Mouse (Mus musculus) CH12.LX (cell line): ENCODE results near the gene Slc35f3. TPM values are rescaled to one million over a fixed set of nuclear protein-coding genes. Genes with fewer than 3 reads are reported as not detected.

Source experiments
- DNase-seq: peaks from one replicate; pipeline ENCODE4 v3.0.0-alpha.2; 2013; ENCODE audit errors: extremely low read depth
- H3K27ac ChIP-seq: 2 replicates; pipeline ENCODE4 v1.5.1; 2012; ENCODE audit warnings: low read depth, mild to moderate bottlenecking, control low read depth, moderate library complexity; ENCODE audit not compliant: insufficient read depth
- H3K27me3 ChIP-seq: replicated peaks from 2 replicates; pipeline ENCODE3; 2012; ENCODE audit warnings: inconsistent platforms
- H3K36me3 ChIP-seq, 2 experiments: replicated peaks in 1 of 2; 2 replicates each; pipeline versions ENCODE3 to v1.6.1; 2012; ENCODE audit warnings: inconsistent platforms in 1 of 2, low read length in 1 of 2, mild to moderate bottlenecking in 1 of 2, mixed read lengths in 1 of 2, moderate library complexity in 1 of 2; ENCODE audit not compliant: control insufficient read depth in 1 of 2, insufficient read depth in 1 of 2
- H3K4me1 ChIP-seq, 2 experiments: 2 replicates each; pipeline ENCODE4 v1.6.1; 2012; ENCODE audit warnings: inconsistent platforms in 1 of 2, moderate library complexity in 1 of 2; ENCODE audit not compliant: insufficient read depth in 2 of 2, control insufficient read depth in 1 of 2
- H3K4me2 ChIP-seq: 2 replicates; pipeline ENCODE4 v1.6.1; 2012; ENCODE audit warnings: low read depth, mild to moderate bottlenecking, control low read depth; ENCODE audit not compliant: poor library complexity, insufficient read depth, severe bottlenecking
- H3K4me3 ChIP-seq, 3 experiments: fragments of 150-350 bp in 1 of 3; sonication (generic) in 1 of 3; replicated peaks in 1 of 3; 2 replicates each; pipeline versions ENCODE3 to v1.5.1; 2011 to 2012; ENCODE audit warnings: low read depth in 2 of 3, low read length in 2 of 3, mild to moderate bottlenecking in 2 of 3, moderate library complexity in 2 of 3, control low read depth in 1 of 3, improper control_type of control experiment in 1 of 3, inconsistent platforms in 1 of 3, mixed read lengths in 1 of 3; ENCODE audit not compliant: poor library complexity in 1 of 3
- H3K79me2 ChIP-seq: replicated peaks from 2 replicates; pipeline ENCODE4 v1.6.1; 2012; ENCODE audit warnings: mild to moderate bottlenecking, moderate library complexity; ENCODE audit not compliant: control insufficient read depth, poor library complexity, insufficient read depth, severe bottlenecking; ENCODE audit errors: extremely low read depth
- H3K9ac ChIP-seq: 2 replicates; pipeline ENCODE4 v1.6.1; 2012; ENCODE audit warnings: low read depth, mild to moderate bottlenecking, control low read depth, moderate library complexity; ENCODE audit not compliant: insufficient read depth
- H3K9me3 ChIP-seq: replicated peaks from 2 replicates; pipeline ENCODE3; 2012; ENCODE audit warnings: low read length, inconsistent platforms, mixed read lengths
- CHD1 ChIP-seq: IDR thresholded peaks from 2 replicates; pipeline ENCODE4 v1.6.1; 2012; ENCODE audit warnings: low read depth, low read length, improper control_type of control experiment, inconsistent platforms
- CHD2 ChIP-seq: IDR thresholded peaks from 2 replicates; pipeline ENCODE4 v1.6.1; 2011; ENCODE audit warnings: low read length, improper control_type of control experiment
- E2F4 ChIP-seq: IDR thresholded peaks from 2 replicates; pipeline ENCODE4 v1.6.1; 2011; ENCODE audit warnings: low read depth, low read length, improper control_type of control experiment; ENCODE audit not compliant: insufficient replicate concordance
- ELF1 ChIP-seq: IDR thresholded peaks from 2 replicates; pipeline ENCODE4 v1.6.1; 2014; ENCODE audit warnings: low read depth, mild to moderate bottlenecking, inconsistent platforms, low read length, improper control_type of control experiment
- EP300 ChIP-seq: IDR thresholded peaks from 2 replicates; pipeline ENCODE4 v1.6.1; 2011; ENCODE audit warnings: low read length, improper control_type of control experiment
- HCFC1 ChIP-seq: IDR thresholded peaks from 2 replicates; pipeline ENCODE4 v1.6.1; 2012; ENCODE audit warnings: low read depth, mild to moderate bottlenecking, inconsistent platforms, low read length, improper control_type of control experiment
- JUN ChIP-seq: IDR thresholded peaks from 2 replicates; pipeline ENCODE4 v1.6.1; 2011; ENCODE audit warnings: low read depth, mild to moderate bottlenecking, low read length, improper control_type of control experiment, moderate library complexity; ENCODE audit not compliant: insufficient read depth
- JUND ChIP-seq: conservative IDR thresholded peaks from 2 replicates; pipeline ENCODE4 v1.6.1; 2011; ENCODE audit warnings: low read depth, low read length, improper control_type of control experiment
- KAT2A ChIP-seq: IDR thresholded peaks from 2 replicates; pipeline ENCODE4 v1.6.1; 2012; ENCODE audit warnings: low read length, improper control_type of control experiment, inconsistent platforms; ENCODE audit not compliant: insufficient replicate concordance
- MAFK ChIP-seq: IDR thresholded peaks from 2 replicates; pipeline ENCODE4 v1.6.1; 2011; ENCODE audit warnings: low read length, improper control_type of control experiment; ENCODE audit not compliant: insufficient replicate concordance
- MAX ChIP-seq: IDR thresholded peaks from 2 replicates; pipeline ENCODE4 v1.6.1; 2011; ENCODE audit warnings: low read length, improper control_type of control experiment
- MXI1 ChIP-seq: IDR thresholded peaks from 2 replicates; pipeline ENCODE4 v1.6.1; 2011; ENCODE audit warnings: mild to moderate bottlenecking, low read depth, low read length, improper control_type of control experiment
- MYC ChIP-seq: IDR thresholded peaks from 2 replicates; pipeline ENCODE4 v1.6.1; 2011; ENCODE audit warnings: low read depth, mild to moderate bottlenecking, improper control_type of control experiment, low read length
- NELFE ChIP-seq: IDR thresholded peaks from 2 replicates; pipeline ENCODE4 v1.6.1; 2011; ENCODE audit warnings: low read depth, low read length, improper control_type of control experiment
- NRF1 ChIP-seq: IDR thresholded peaks from 2 replicates; pipeline ENCODE4 v1.6.1; 2014; ENCODE audit warnings: low read depth, mild to moderate bottlenecking, inconsistent platforms, low read length, improper control_type of control experiment, moderate library complexity
- RAD21 ChIP-seq: IDR thresholded peaks from 2 replicates; pipeline ENCODE4 v1.6.1; 2011; ENCODE audit warnings: low read depth, mild to moderate bottlenecking, low read length, improper control_type of control experiment, moderate library complexity
- RCOR1 ChIP-seq: conservative IDR thresholded peaks from 2 replicates; pipeline ENCODE4 v1.6.1; 2012; ENCODE audit warnings: low read depth, mild to moderate bottlenecking, inconsistent platforms, low read length, improper control_type of control experiment
- SIN3A ChIP-seq: IDR thresholded peaks from 2 replicates; pipeline ENCODE4 v1.6.1; 2012; ENCODE audit warnings: low read length, improper control_type of control experiment, inconsistent platforms
- SMC3 ChIP-seq: IDR thresholded peaks from 2 replicates; pipeline ENCODE4 v1.6.1; 2011; ENCODE audit warnings: low read depth, low read length, improper control_type of control experiment
- TCF12 ChIP-seq: IDR thresholded peaks from 2 replicates; pipeline ENCODE4 v1.6.1; 2014; ENCODE audit warnings: low read depth, mild to moderate bottlenecking, inconsistent platforms, low read length, improper control_type of control experiment
- USF1 ChIP-seq: IDR thresholded peaks from 2 replicates; pipeline ENCODE4 v1.6.1; 2014; ENCODE audit warnings: low read depth, mild to moderate bottlenecking, inconsistent platforms, low read length, improper control_type of control experiment
- USF2 ChIP-seq: conservative IDR thresholded peaks from 2 replicates; pipeline ENCODE4 v1.6.1; 2011; ENCODE audit warnings: low read depth, low read length, improper control_type of control experiment
- ZMIZ1 ChIP-seq: IDR thresholded peaks from 2 replicates; pipeline ENCODE4 v1.6.1; 2012; ENCODE audit warnings: low read depth, mild to moderate bottlenecking, inconsistent platforms, low read length, improper control_type of control experiment
- ZNF384 ChIP-seq: IDR thresholded peaks from 2 replicates; pipeline ENCODE4 v1.6.1; 2012; ENCODE audit warnings: low read depth, low read length, improper control_type of control experiment, inconsistent platforms
- dilution Hi-C: fragments of 300-500 bp; cut with MboI; formaldehyde crosslinking; loops from 2 replicates; pipeline ENCODE4 v1.14.3; 2020; ENCODE audit warnings: low sequenced_read_pairs; ENCODE audit not compliant: extremely low pct_unique_long_range_greater_than_20kb, extremely low pct_ligation_motif_present
- in situ Hi-C: fragments of 300-500 bp; cut with MboI; formaldehyde crosslinking; loops from 3 replicates; pipeline ENCODE4 v1.14.3; 2019; ENCODE audit warnings: low sequenced_read_pairs, low pct_ligation_motif_present, low pct_unique_long_range_greater_than_20kb, mixed read lengths
- polyA plus RNA-seq: library from polyadenylated mRNA; unstranded; fragments of >175 nt; gene quantifications from 2 replicates; pipeline ENCODE4 v1.2.1, GENCODE M21; 2012; ENCODE audit warnings: low read depth; ENCODE audit not compliant: insufficient read length
- total RNA-seq, 2 experiments: library from RNA; depleted of rRNA; stranded (reverse); fragments of 300-350 nt in 1 of 2; fragments of >200 nt in 1 of 2; gene quantifications; 2 replicates each; pipeline ENCODE4 v1.2.3; 2012 to 2014

The Slc35f3 gene
- total and polyA plus RNA-seq, 3 experiments, result 0.20 TPM; not detected in 2

GRCm38 (mm10) chr8:126269733-126270132 is 28.6 kb upstream of the Slc35f3 start:
- in situ Hi-C loops (loop anchor here (10.0 to 25.0 kb wide), 3 partner anchors 118 to 718 kb away; partner anchors contain the start of gene Tarbp1), dilution Hi-C loops (no loop called here)
- Histone ChIP-seq H3K4me3 (no peak overlapping the region), H3K79me2 (no peaks in the 10 kb centered on the region), H3K9me3 (no peaks in the 10 kb centered on the region), H3K4me1 (no peaks in the 10 kb centered on the region), H3K4me2 (no peak overlapping the region), H3K36me3 (no peaks in the 10 kb centered on the region), H3K27ac (no peak overlapping the region), H3K9ac (no peak overlapping the region), H3K27me3 (peaks cover 66% of the 10 kb centered on the region)
- DNase-seq, result no peak
- TF ChIP-seq CHD1 (no peak), SMC3 (no peak), NELFE (no peak), RCOR1 (no peak), HCFC1 (no peak), ELF1 (no peak), MAX (no peak), JUN (no peak)

DNA sequence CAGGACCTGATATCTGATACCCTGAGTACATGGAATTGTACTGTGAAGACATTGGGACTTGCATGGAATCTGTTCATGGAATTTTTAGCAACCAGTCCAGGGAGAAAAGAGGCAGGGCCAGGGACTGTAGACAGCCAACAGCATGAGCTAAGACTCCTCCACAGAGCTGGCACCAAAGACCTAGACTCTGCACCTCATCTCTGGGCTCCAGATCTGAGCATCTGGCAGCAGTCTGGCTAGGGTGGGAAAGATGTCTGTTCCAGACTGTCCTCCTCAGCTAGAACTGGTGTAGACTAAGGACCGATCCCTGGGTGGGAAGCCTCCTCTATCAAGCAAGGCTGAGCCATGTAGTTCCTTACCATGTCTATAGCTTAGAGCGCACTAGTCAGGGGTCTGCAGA is 25.9 kb upstream of the Slc35f3 start:
- in situ Hi-C loops, result loop anchor here (25.0 kb wide), 2 partner anchors 115 to 715 kb away; no protein-coding TSS in a partner anchor
- no peak for DNase-seq
- dilution Hi-C loops, result no loop called here
- TF ChIP-seq SMC3, result no peak
- no peak for TF ChIP-seq CHD2
- no peak for TF ChIP-seq TCF12
- no peak for TF ChIP-seq MYC
- TF ChIP-seq E2F4, result no peak
- no peak for TF ChIP-seq USF2
- TF ChIP-seq NELFE, result no peak
- no peak for TF ChIP-seq NRF1
- TF ChIP-seq MXI1, result no peak
- TF ChIP-seq MAX, result no peak
- TF ChIP-seq EP300, result no peak
- TF ChIP-seq USF1, result no peak
- no peak for TF ChIP-seq JUND
- TF ChIP-seq ZNF384, result no peak
- no peak for TF ChIP-seq KAT2A
- TF ChIP-seq MAFK, result no peak
- TF ChIP-seq RAD21, result no peak
- no peak for TF ChIP-seq SIN3A
- TF ChIP-seq ZMIZ1, result no peak
- H3K79me2 ChIP-seq, result no peaks in the 10 kb centered on the region
- H3K9me3 ChIP-seq, result no peaks in the 10 kb centered on the region
- peaks cover 70% of the 10 kb centered on the region for H3K27me3 ChIP-seq
- no peaks in the 10 kb centered on the region for H3K4me1 ChIP-seq
- H3K36me3 ChIP-seq, result no peaks in the 10 kb centered on the region
- H3K4me2 ChIP-seq, result no peak overlapping the region
- no peak overlapping the region for H3K9ac ChIP-seq
- no peak overlapping the region for H3K27ac ChIP-seq
- H3K4me3 ChIP-seq, result no peak overlapping the region
